Mouse (Mus musculus) frontal cortex, postnatal 14 days (tissue): ENCODE results near the gene Amh.

Source experiments
- DNase-seq, 2 experiments: peaks; one replicate each; pipeline ENCODE4 v3.0.0; 2022; ENCODE audit warnings: low spot score in 2 of 2

Amh gene

GRCm38 (mm10) chr10:80804916-80805315 lies at the start of gene Amh:
Gene Amh (plus strand): TSS chr10:80805243.
- DNase-seq, result no peak

DNA sequence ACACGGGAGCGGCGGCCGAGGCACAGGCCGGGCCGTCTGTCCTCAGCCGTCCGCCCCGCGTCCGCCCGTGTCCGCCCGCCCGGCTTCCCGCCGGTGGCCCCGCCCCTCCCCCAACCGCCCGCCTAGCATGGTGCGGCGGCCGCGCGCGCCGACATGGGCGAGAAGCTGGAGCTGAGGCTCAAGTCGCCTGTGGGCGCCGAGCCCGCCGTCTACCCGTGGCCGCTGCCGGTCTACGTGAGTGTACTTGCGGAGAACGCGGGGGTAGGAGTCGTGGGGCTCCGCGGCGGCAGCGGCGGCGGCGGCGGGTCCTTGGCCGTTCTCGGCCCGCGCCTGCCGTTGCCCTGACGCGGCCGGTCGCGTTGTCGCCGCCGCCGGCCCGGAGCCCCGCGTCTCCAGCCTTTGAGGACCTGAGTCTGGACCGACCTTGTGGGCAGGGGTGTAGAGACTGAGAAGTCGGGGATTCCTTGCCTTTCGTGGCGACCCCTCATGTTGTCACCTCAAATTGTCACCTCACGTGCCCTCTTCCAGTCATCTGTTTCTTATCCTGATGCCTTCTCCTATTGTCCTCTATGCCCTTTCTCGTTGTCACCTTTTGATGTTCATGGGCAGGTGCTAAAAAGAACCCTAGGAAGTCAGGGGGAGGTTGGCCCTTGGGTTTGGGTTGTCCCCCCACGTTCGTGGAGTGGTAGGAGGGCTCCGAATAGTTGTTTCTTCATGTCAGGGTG lies 49.6 kb upstream of the Amh start:
- DNase-seq, result no peak

GRCm38 (mm10) chr10:80756099-80756498 lies 48.9 kb upstream of the Amh start:
- DNase-seq, result no peak

- no peak for DNase-seq
Measured at GRCm38 (mm10) chr10:80756509-80756908, 48.5 kb upstream of the Amh start.

DNA sequence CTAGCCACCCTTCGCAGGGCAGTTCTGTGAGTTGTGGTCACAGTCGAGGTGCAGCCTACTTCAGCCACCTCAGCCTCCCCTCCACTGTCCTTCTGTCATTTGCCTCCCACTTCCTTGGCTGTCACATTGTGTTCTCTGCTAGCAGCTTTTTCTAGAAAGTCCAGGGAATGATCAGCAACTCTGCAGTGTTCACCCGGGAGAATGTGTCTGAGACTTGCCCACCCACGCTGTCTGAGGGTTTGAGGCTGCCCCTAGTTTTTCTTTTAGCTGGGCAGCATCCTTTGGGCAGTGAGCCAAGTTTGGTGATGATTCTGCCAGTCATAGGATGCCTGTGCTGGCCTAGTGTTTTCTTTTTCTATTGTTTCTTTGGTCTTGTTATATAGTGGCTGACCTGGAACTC lies 48.1 kb upstream of the Amh start:
- no peak for DNase-seq

DNA sequence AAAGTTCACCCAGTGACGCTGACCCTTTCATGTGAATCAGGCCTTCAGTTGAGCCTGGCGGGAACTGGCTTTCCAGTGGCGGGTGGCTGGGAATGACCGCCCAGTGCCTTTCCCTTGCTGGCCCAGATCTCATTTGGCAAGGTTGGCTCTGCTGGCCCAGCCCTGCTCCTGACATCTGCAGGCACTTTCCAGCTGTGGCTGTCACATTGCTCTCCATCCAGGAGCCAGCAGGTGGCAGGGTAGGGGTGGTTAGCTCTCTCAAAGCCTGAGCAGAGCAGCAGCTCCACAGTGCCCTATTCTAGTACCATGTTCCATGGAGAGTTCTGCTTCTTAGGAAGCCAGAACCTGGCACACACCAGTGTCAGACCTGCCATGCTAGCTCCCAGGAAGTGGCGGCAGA lies 47.3 kb upstream of the Amh start:
- DNase-seq, result peak; percentile 44 to 48

DNA sequence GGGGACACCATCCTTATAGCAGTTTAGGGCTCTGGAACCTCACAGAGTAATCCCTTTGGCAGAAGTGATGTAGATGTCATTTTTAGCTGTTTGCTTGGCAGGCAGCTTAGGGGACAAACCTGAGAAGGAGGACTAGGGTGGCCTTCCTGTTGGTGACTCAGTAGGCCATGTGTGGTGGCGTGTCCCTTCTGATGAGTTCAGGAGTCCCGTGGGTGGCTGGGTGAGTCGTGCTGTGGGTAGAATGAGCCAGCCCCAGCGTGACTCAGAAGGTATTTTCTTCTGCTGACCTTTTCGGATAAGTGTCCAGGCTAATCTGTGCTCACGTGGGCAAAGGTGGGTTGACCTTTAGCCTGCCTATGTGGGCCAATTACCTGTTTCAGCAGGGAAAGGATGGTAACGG lies 46.4 kb upstream of the Amh start:
- no peak for DNase-seq

DNA sequence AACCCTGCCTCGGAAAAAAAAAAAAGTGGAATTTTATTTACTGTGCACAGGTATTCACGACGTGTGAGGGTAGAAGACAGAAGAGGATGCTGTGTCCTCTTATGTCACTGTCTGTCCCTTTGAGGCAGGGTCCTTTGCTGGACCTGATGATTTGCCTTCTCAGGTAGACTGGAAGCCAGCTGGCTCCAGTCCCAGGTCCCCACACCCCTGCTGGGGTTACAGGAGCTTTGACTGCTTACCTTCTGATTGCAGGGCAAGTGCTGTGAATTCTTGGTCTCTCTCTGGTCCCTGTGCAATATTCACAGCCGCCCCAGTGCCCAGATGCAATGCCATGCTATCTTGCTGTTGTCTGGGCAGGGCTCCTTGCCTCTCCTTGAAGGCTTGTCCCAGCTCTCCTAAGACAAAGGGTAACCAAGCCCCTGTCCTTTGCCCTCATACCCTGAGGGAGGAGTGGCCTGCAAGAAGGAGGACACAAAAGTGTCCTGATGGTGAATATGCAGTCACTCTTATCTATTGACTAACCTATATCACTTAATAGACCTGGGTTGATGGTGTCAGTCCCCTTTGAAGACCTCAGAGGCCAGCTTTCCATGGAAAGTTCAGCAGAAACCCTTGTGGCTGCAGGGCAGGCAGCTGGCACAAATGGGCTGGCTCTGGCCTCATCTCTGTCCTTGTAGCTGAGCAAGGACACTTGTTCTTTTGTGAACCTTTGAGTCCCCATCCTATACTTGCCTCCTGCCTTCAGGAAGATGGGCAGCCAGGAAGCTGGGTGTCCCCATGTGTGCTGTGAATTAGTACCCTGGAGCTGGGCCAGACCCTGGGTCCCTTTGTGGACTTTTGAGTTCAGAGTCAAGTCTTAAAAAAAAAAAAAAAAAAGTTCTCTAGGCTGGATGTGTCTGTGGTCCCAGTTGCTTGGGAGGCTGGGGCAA lies 44.2 kb upstream of the Amh start:
- no peak for DNase-seq

- DNase-seq, result no peak
Measured at GRCm38 (mm10) chr10:80761821-80762220, 43.2 kb upstream of the Amh start.

- no peak for DNase-seq
Measured at GRCm38 (mm10) chr10:80763502-80763901, 41.5 kb upstream of the Amh start.

DNA sequence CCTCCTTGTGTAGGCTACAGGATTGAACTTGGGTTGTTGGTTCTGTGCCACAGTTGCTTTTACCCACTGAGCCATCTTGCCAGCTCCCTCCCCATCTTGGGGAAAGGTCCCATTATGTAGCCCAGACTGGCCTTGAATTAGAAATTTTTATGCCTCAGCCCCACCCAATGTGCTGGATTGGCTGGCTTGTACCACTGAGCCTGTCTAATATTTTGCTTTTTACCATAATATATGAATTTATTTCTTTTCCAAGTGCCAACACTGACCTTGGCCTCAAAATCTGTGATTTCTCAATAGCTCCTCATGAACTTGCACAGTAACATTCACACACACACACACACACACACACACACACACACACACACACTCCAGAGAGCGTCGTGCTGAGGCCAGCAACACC lies 39.3 kb upstream of the Amh start:
- DNase-seq, result no peak

GRCm38 (mm10) chr10:80766161-80766815 lies 38.8 kb upstream of the Amh start:
- no peak for DNase-seq

DNA sequence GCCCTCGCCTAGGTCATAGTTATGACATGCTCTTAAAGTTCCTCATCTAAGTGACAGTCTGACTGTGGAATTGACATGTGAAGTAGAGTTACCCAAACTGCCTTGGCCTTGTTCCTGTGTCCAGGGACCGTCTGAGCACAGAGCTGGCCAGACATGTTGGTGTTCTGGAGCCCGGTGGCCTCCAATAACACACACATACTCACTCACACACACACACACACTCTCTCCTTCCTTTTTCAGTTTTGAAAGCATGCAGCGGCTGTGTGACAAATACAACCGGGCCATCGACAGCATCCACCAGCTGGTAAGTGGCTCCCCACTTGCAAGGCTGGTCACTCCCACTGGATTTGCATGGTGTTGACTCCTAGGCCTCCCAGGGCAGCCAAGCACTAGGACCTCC lies 36.7 kb upstream of the Amh start:
- DNase-seq, result no peak

GRCm38 (mm10) chr10:80773816-80774215 lies 31.2 kb upstream of the Amh start:
- no peak for DNase-seq

- peak; percentile 78 to 83 for DNase-seq
Measured at GRCm38 (mm10) chr10:80774549-80774948, 30.5 kb upstream of the Amh start.

DNA sequence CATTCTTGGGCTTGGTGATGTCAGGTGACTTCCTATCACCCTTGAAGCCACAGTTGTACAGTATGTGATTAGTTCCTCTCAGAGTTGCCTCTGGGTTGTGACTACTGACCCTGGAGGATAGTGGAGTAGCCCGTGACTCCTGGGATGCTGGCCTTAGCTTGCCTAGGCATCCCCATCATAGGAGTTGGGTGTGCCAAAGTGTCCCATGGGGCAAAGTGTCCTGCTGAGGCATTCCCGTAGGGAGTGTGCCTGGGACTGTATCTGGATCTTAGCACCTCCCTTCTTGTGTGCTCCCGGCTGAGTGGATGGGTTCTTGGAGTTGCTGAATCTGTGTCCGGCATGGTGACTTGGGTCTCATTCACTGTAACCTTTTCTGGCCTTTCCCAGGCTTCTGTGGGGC lies 30.1 kb upstream of the Amh start:
- no peak for DNase-seq

GRCm38 (mm10) chr10:80775731-80776130 lies 29.3 kb upstream of the Amh start:
- DNase-seq, result no peak

DNA sequence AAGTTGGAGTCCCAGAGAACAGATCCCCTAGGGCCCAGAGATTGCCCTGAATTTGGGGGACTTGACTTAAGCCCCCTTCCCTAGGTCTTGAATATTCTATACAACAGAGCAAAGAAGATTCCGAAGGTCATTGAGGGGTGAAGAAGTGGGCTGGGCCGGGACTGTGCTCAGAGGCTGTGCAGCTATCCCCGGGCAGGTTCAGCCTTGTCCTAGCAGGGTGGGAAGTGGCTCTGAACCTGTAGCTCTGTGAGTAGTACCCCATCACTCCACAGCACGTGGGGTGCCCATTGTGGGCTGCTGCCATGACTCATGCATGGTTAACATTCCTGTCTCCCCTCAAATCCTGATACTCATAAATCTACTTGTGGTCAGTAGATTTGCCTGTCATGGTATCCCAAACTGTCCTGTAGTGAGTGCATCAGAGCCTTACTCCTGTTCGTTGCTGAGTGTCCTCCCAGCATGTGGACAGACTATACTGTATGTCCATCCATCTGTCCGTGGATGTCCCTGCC lies 28.6 kb upstream of the Amh start:
- no peak for DNase-seq

DNA sequence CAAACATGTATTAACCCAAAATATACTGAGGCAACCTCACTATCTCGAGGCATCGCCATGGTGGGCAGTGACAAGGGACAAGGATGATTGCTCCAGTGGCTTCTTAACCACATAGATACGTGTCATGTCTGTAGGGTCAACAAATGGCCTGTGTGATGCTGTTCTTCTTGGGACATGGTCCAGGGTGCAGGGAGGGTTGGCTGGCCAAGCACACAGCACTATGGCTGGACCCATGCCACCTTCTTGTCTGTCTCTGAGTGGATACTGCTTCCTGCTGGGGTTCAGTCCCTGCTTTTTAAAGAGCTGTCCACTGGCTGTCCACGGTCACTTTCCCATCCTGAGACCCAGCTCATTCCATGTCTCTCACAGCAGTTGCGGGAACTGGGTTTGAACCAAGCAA lies 27.9 kb upstream of the Amh start:
- no peak for DNase-seq

DNA sequence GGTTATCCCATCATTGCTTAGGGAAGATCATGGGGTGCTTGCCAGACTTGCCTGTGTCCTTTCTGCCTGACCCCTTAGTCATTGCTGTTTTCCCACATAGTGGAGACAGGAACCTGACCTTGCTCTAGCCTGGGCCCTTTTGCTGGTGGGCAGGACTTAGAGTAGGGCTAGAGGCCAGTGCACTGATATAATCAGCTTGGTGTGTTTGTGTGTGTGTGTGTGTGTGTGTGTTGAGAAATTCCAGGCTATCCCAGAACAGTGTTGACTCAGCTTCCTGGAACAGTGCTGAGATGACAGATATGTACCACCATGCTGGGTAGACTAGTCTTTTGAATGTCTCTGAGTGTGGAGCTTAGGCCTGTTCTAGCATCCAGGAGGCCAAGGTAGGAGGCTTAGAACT lies 25.5 kb upstream of the Amh start:
- DNase-seq, result no peak

GRCm38 (mm10) chr10:80784302-80784701 lies 20.7 kb upstream of the Amh start:
- no peak for DNase-seq

GRCm38 (mm10) chr10:80784871-80785270 lies 20.2 kb upstream of the Amh start:
- DNase-seq, result no peak
